Mouse (Mus musculus): ENCODE data around the gene Rhobtb1.

Rhobtb1 gene

DNA sequence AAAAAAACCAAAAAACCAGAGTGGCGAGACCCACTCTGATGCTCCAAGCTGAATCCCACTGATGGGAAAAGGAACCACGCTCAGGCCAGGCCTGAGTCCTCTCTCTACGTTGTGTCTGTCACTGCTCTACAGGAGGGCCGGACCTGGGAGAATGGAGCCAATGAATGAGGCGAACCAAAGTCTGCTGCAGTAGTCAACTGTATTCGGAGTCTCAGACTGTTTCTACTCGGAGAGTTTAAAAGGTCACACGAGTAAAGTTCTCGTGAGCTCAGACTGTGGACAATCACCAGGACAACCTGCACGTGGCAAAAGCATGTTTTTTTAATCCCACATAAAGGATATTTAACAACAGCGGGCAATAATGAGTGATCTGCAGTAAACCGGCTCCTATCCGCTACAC lies 172.8 kb downstream of the Rhobtb1 start:
- no peak for DNase-seq (ENCODE audit: low read depth)

DNA sequence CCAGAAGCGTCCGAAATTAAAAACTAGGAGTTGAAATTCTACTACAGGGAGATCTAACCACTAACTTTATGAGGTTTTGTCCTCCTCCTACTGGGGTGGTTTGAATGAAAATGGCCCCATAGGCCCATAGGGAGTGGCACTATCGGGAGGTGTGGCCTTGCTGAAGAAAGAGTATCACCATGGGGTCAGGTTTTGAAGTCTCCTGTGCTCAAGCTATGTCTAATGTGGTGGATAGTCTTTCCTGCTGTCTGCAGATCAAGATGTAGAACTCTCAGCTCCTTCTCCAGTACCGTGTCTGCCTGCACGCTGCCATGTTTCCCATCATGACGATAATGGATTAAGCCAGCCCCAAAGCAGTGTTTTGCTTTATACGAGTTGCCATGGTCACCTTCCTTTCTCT lies 173.6 kb downstream of the Rhobtb1 start:
- DNase-seq (ENCODE audit: low read depth), result no peak

DNA sequence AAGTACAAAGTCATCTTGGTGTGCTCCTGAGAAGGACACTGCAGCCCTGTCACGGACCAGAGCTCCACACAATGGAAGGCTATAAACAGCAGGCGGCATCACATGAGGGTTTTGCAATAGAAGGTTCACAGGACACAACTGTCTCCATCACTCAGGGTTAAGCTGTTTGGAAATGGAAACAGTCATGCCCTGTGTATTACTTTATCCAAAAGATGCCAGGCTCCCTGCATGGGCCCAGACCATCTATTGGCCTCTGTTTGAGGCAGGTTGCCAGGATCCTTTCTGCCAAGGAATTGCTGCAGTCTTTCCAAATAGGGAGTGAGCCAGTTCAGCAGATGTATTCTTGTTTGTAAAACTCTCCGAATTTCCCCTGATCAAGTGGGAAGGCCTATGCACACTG lies 175.2 kb downstream of the Rhobtb1 start:
- DNase-seq (ENCODE audit: low read depth), result no peak

DNA sequence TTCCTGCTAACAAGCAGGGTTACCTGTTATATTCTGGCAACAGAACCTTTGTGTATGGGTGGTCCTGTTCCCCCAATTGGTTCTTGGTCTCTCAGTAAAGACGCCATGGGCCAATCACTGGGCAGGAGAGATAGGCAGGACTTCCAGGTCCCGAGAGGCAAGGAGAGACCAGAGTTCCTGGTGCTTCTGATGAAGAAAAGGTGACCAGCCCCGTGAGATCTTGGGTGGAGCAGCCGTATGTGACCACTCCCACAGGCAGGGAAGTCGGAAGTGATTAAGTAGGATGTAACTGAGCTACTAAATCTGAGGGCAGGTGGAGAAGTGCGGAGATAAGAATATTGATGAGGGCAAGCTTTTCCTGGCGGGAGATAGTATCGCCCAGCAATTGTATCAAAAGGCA lies 176.1 kb downstream of the Rhobtb1 start:
- DNase-seq (ENCODE audit: low read depth), result no peak

DNA sequence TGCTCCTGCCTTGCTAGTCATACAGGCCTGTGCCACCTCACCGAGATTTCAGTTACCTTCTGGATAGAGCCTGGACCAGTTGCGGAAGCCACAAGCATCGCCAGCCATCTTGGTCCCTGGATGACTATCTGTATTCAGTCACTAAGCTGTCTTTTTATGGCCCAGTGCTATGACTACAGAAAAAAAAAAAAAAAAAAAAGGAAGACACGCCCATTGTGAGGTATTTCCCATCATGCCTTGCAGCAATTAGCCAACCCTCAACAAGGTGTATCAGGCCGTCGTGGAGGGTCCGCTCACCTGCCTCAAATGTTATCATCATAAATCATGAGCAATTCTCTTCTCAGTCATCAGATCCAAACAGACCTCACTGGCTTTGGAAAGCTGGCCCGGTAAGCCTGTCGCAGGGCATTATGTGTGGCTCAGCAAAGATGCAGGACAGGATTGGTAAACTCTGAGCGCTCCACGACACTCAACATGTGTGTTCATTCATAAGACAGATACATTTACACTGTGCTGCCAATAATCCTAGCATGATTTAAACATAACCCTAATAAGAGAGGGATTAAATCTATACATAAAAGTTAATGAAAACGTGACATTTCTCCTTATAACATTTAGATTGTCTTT lies 176.9 kb downstream of the Rhobtb1 start:
- DNase-seq (ENCODE audit: low read depth), result no peak

DNA sequence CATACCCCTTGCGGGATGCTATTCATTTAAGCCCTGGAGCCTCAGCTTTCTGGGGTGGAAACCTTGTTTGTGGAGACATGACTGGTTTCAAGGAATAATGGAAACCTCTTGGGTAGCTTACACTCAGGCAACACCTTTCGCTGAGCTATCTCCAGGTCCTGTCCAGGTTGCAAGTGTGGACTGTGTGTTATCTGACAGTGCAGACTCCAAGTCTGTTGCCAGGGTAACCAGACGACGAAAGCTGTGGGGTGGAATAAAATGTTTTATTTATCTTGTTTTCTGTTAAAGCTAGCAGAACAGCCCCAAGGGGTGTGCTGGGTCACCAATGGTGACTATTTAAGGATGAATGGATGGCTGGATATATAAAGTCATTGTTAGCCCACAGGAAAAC lies 177.4 kb downstream of the Rhobtb1 start:
- no peak for DNase-seq (ENCODE audit: low read depth)

DNA sequence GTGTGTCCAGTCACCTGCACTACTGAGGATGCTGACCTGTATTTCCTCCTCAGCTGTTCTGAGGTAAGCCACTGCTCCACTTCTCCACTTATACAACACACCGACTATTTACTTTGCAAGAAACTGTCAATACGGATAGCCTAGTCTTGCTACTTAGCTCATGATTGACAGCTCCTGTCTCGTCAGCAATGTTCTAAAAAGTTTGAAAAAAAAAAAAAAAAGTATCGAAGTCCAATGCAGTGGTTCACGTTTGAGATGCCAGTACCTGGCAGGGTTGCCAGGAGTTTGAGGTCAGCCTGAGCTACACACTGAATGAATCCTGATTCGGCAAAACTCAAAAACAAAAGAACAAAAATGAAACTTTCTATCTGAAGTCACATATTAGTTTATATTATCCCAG lies 180.0 kb downstream of the Rhobtb1 start:
- no peak for DNase-seq (ENCODE audit: low read depth)

DNA sequence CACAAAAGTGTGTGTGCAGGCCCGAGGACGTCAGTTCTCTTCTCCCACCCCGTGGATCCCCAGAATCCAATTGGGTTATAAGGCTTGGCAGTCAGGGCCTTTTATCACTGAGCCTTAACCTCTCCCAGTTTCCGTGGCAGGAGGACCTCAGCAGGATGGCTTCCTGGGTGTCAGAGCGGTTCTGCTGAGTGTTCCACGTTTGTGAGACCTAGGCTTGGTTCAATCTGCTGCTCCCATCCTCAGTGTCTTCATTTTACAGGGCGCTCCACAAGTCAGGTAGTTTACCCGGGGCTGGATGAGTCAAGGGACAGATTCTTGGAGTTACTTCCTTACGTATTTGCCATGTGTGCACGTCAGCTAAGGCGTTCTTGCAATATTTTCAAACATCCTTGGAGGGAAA lies 182.0 kb downstream of the Rhobtb1 start:
- no peak for DNase-seq (ENCODE audit: low read depth)

DNA sequence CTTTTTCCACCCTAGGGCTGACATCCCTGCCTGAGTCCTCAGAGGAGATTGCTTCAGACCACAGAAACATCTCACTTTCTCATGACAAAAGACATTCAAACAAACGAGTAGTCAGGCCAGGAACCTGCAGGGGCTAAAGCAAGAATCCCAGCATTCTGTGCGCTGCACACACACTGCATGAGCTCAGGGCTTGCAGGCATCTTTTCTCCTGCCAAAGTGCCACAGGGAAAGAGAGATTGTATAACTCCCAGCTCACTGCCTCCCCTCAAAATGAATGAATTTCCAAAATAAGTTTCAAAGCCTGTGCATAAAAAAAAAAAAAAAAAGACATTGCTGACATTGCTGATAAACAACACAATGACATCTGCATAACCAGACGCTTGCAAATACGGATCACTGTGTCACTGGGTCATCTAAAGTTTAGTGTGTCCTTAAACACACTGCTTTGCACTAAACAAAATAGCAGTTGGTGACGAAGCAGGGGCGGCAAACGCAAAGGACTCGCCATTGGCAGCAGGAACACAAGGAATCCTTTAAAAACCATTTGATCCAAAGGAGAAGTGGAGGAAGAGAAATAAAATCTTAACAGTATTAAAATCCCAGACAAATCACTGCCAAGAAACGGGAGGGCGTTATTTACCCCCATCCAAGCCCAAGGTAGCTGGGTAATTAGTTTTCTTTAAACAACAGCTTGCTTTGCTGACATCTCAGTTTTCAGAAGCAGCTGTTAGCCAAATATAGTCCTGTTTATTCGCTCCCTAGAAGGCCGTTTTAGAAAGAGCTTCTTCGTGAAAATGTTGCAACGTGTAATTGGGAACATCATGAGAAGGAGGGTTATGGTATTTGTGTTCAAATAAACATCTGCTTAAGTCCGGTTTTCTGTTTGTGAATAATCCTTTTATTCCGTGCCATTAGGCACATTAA lies 183.3 kb downstream of the Rhobtb1 start:
- DNase-seq (ENCODE audit: low read depth), result no peak

DNA sequence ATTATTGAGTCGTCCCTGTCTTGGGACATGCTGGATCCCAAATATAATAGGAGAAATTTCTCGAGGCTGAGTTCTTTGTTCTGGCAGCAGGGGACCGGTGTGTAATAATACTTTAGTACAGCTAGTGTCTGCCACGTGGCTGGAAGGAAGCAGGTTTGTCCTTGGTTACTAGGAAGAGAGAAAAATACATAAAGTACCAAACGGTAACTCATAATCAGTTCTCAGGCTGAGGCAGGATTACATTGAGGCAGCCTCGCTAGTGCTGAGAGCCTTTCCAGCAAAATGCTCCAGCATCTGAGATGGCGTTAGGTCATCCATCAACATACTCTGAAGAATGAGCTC lies 183.9 kb downstream of the Rhobtb1 start:
- no peak for DNase-seq (ENCODE audit: low read depth)

DNA sequence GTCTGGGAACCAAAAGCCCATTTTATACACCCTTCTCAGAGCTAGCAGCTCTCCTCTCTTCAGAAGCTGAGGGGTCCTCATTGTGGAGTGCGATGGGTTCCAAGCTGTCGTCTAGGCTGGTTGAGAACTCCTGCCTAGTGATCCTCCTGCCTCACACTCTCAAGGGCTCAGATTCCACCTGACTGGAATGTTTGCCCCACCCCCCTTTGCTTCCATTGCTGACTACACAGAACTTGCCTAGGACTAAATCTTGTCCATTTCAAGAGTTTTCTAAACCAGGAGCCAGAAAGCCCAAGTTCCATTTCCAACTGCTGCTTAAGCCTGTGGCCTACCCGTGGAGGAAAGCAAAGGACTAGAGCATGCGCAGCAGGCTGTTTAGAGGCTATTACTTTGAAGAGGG lies 184.4 kb downstream of the Rhobtb1 start:
- no peak for DNase-seq (ENCODE audit: low read depth)

DNA sequence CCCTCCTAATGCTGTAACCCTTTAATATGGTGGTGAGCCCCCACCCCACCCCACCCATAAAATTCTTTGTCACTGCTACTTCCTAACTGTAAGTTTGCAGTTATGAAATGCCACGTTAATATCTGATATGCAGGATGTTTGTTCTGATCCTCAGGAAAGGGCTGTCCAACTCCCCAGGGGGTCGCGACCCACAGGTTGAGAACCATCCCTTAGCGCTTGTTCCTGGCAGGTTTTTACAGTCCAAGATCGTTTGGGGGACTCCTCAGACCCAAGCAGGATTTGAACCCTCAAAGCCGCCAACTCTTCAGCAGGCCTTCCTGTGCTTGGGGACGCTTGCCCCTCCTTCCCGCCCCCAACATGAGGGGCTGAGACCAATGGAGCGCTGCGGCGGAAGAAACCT lies 185.0 kb downstream of the Rhobtb1 start:
- DNase-seq (ENCODE audit: low read depth), result no peak

DNA sequence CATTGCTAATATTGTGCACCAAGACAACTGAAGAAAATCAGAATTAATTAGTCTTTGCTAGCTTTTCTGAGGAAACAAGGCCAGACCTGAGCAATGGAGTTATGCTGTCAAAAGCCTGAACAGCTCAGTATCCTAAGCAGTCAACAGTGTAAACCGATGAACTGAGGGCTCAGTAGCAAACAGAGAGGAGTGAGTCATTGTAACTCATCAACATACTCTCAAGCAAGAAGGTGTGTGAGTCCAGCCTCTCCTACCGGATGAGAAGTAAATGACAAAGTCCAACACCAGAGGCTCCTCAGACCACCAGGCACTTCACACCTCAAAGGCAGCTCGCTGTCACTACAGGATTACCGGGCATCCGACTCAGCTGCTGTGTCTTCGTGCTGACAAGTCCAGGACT lies 188.8 kb downstream of the Rhobtb1 start:
- DNase-seq (ENCODE audit: low read depth), result no peak

Data from induced T-regulatory cell, adult 2 months (primary cell).